Mouse (Mus musculus) myocyte (in vitro differentiated cells): Measurements from ENCODE around the gene Rab19. TPM values are rescaled to one million over a fixed set of nuclear protein-coding genes. Genes with fewer than 3 reads are reported as not detected.

Experiments
- H3K27me3 ChIP-seq: one replicate; pipeline ENCODE4 v1.6.1; 2011; ENCODE audit not compliant: control insufficient read depth, insufficient read depth, insufficient read length
- H3K36me3 ChIP-seq: one replicate; pipeline ENCODE4 v1.6.1; 2011; ENCODE audit not compliant: control insufficient read depth, insufficient read depth
- H3K4me2 ChIP-seq: one replicate; pipeline ENCODE4 v1.6.1; 2011; ENCODE audit warnings: low read depth, control low read depth
- H3K4me3 ChIP-seq: one replicate; pipeline ENCODE4 v1.5.1; 2011; ENCODE audit warnings: mild to moderate bottlenecking, control low read depth, moderate library complexity
- H3K79me2 ChIP-seq: one replicate; pipeline ENCODE4 v1.6.1; 2011; ENCODE audit not compliant: control insufficient read depth, insufficient read depth
- H3ac ChIP-seq: one replicate; pipeline ENCODE4 v1.6.1; 2011; ENCODE audit not compliant: control insufficient read depth, insufficient read length
- CEBPB ChIP-seq: IDR thresholded peaks from 2 replicates; pipeline ENCODE4 v1.6.1; 2011; ENCODE audit warnings: mild to moderate bottlenecking, moderate library complexity; ENCODE audit not compliant: poor library complexity, insufficient read depth, severe bottlenecking
- E2F4 ChIP-seq: IDR thresholded peaks from one replicate; pipeline ENCODE4 v1.6.1; 2011; ENCODE audit warnings: mild to moderate bottlenecking, control low read depth, moderate library complexity; ENCODE audit not compliant: insufficient read depth
- MAX ChIP-seq: IDR thresholded peaks from one replicate; pipeline ENCODE4 v1.6.1; 2011; ENCODE audit warnings: low read depth, mild to moderate bottlenecking, control low read depth
- MYOD1 ChIP-seq, 3 experiments: IDR thresholded peaks; one replicate each; pipeline ENCODE4 v1.6.1; 2011; ENCODE audit warnings: control low read depth in 2 of 3, low read depth in 2 of 3, mild to moderate bottlenecking in 2 of 3, moderate library complexity in 1 of 3; ENCODE audit not compliant: insufficient read length in 2 of 3, control insufficient read depth in 1 of 3
- MYOG ChIP-seq, 3 experiments: IDR thresholded peaks; one replicate each; pipeline ENCODE4 v1.6.1; 2011; ENCODE audit warnings: control low read depth in 2 of 3, low read depth in 2 of 3, mild to moderate bottlenecking in 2 of 3; ENCODE audit not compliant: insufficient read length in 2 of 3, control insufficient read depth in 1 of 3, insufficient read depth in 1 of 3
- POLR2A ChIP-seq: IDR thresholded peaks from one replicate; pipeline ENCODE4 v1.6.1; 2011; ENCODE audit warnings: low read depth, mild to moderate bottlenecking, control low read depth, moderate library complexity; ENCODE audit not compliant: insufficient read length
- POLR2AphosphoS2 ChIP-seq: IDR thresholded peaks from one replicate; pipeline ENCODE4 v1.6.1; 2011; ENCODE audit warnings: low read depth, control low read depth; ENCODE audit not compliant: insufficient read length
- REST ChIP-seq: IDR thresholded peaks from one replicate; pipeline ENCODE4 v1.6.1; 2011; ENCODE audit warnings: mild to moderate bottlenecking, control low read depth, moderate library complexity; ENCODE audit not compliant: insufficient read depth, insufficient read length
- SRF ChIP-seq: IDR thresholded peaks from one replicate; pipeline ENCODE4 v1.6.1; 2011; ENCODE audit warnings: low read depth; ENCODE audit not compliant: control insufficient read depth, insufficient read length
- TCF12 ChIP-seq: IDR thresholded peaks from one replicate; pipeline ENCODE4 v1.6.1; 2011; ENCODE audit warnings: mild to moderate bottlenecking, control low read depth; ENCODE audit not compliant: poor library complexity, insufficient read depth, severe bottlenecking
- TCF3 ChIP-seq: IDR thresholded peaks from one replicate; pipeline ENCODE4 v1.6.1; 2011; ENCODE audit warnings: low read depth, control low read depth; ENCODE audit not compliant: insufficient read length
- USF1 ChIP-seq: IDR thresholded peaks from one replicate; pipeline ENCODE4 v1.6.1; 2011; ENCODE audit warnings: low read depth, mild to moderate bottlenecking, control low read depth, moderate library complexity
- polyA plus RNA-seq: library from polyadenylated mRNA; unstranded; fragments of >200 nt; fragmentation: generic; extraction: Trizol; gene quantifications from one replicate; pipeline ENCODE4 v1.2.1, GENCODE M21; 2012; ENCODE audit warnings: missing spikeins

Gene Rab19
- polyA plus RNA-seq, 1 experiment = not detected

DNA sequence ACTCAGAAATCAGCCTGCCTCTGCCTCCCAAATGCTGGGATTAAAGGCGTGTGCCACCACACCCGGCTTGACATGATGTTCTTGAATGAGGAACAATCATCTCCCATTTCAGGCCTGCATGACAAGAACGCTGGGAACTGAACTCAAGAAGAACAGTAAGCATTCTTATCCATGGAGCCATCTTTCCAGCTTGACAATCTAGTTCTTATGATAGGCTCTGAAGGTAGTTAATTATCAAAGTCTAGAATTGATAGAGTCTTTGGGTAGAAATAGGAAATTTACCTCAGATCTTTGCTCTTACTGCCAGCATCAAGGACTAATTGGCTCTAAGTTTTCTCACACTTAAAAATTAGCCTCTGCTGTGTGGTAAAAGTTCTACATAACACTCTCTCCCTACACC, 699 bp upstream of the Rab19 start:
- H3K4me3 ChIP-seq = no peak overlapping the region
- no peak overlapping the region for H3K4me2 ChIP-seq
- no peak overlapping the region for H3ac ChIP-seq
- H3K36me3 ChIP-seq = no peaks in the 10 kb centered on the region
- no peaks in the 10 kb centered on the region for H3K79me2 ChIP-seq
- H3K27me3 ChIP-seq = peaks cover 17% of the 10 kb centered on the region
- no peak for TF ChIP-seq E2F4
- no peak for TF ChIP-seq SRF
- TF ChIP-seq MYOD1 (IDR thresholded peaks at IDR 0.05; ENCODE audit: control insufficient read depth in 1 of 3, insufficient read length in 2 of 3, low read depth in 2 of 3) = no peak
- no peak for TF ChIP-seq TCF12
- no peak for TF ChIP-seq REST
- no peak for TF ChIP-seq POLR2AphosphoS2
- TF ChIP-seq CEBPB = no peak
- no peak for TF ChIP-seq POLR2A

DNA sequence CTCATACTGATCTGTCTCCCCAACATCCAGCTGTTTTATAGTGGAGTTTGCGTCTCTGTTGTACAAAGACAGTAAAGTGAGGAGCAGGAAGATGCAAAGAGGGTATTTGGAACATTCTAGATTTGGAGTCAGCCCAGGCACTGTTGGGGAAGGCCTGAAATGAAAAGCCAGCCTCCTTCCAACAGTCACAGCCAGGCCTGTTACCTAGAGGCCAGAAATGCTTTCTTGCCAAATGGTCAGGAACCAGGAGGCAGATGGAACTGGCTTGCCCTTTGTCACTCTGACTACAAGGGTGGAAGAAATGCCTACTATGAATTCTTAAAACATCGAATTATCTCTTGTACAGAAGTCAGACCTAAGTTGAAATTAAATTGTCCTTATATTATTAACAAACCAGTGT, 9.0 kb downstream of the Rab19 start:
- H3K79me2 ChIP-seq = no peaks in the 10 kb centered on the region
- no peak overlapping the region for H3ac ChIP-seq
- no peak for TF ChIP-seq POLR2A
- no peak for TF ChIP-seq POLR2AphosphoS2
- no peak for TF ChIP-seq MYOG (IDR thresholded peaks at IDR 0.05; ENCODE audit: control insufficient read depth in 1 of 3, insufficient read depth in 1 of 3, insufficient read length in 2 of 3, low read depth in 2 of 3)
- H3K27me3 ChIP-seq = no peaks in the 10 kb centered on the region
- H3K36me3 ChIP-seq = no peaks in the 10 kb centered on the region
- no peak overlapping the region for H3K4me3 ChIP-seq
- no peak overlapping the region for H3K4me2 ChIP-seq

DNA sequence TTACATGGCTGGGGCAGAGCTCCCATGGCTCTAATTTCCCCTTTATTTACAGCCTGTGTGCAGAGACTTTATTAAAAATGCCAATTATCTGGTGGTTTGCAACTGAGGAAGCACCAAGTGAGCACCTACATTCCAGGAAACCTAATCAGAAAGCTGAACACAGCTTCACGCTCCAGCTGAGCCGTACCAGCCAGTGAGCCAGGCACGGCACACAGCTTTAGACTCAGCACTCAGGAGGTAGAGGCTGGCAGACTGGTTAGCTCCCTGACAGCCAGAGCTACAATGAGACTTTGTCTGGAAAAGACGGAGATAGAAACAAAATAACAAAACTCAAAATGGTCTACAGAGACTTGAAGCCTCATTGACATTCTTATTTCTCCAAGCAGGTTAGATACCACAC, 14.5 kb downstream of the Rab19 start:
- H3K4me3 ChIP-seq = no peak overlapping the region
- no peak overlapping the region for H3ac ChIP-seq
- H3K79me2 ChIP-seq = no peaks in the 10 kb centered on the region
- no peak overlapping the region for H3K4me2 ChIP-seq
- no peaks in the 10 kb centered on the region for H3K36me3 ChIP-seq
- H3K27me3 ChIP-seq = no peaks in the 10 kb centered on the region
- no peak for TF ChIP-seq USF1
- TF ChIP-seq POLR2AphosphoS2 = no peak
- no peak for TF ChIP-seq POLR2A
- TF ChIP-seq CEBPB = no peak
- TF ChIP-seq MYOG (IDR thresholded peaks at IDR 0.05; ENCODE audit: control insufficient read depth in 1 of 3, insufficient read depth in 1 of 3, insufficient read length in 2 of 3, low read depth in 2 of 3) = no peak
- no peak for TF ChIP-seq MAX
- no peak for TF ChIP-seq TCF12
- TF ChIP-seq SRF = no peak
- TF ChIP-seq REST = no peak
- TF ChIP-seq MYOD1 (IDR thresholded peaks at IDR 0.05; ENCODE audit: control insufficient read depth in 1 of 3, insufficient read length in 2 of 3, low read depth in 2 of 3) = no peak
- no peak for TF ChIP-seq TCF3
- TF ChIP-seq E2F4 = no peak

DNA sequence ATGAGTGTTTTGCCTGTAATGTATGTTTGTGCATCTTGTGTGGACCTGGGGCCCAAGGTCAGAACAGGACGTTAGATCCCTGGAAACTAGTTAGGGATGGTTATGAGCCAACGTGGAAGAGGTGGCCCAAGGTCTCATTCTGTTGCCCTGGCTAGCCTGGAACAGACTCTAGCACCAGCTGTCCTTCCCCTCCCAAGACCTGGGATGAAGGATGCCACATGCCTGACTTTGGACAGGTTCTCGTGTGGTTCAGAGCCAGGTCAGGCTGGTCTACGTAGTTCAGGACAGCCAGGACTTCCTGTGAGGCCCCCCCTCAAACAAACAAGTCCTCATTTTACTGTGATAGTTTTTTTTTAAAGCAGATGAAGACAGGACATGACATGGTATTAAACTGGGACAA, 14.9 kb downstream of the Rab19 start:
- Histone ChIP-seq H3K79me2 (no peaks in the 10 kb centered on the region), H3K27me3 (no peaks in the 10 kb centered on the region), H3K4me2 (no peak overlapping the region), H3ac (no peak overlapping the region), H3K36me3 (no peaks in the 10 kb centered on the region), H3K4me3 (no peak overlapping the region)
- TF ChIP-seq USF1 (no peak), TCF12 (no peak), POLR2AphosphoS2 (no peak), MYOG (IDR thresholded peaks at IDR 0.05; ENCODE audit: control insufficient read depth in 1 of 3, insufficient read depth in 1 of 3, insufficient read length in 2 of 3, low read depth in 2 of 3) (no peak), REST (no peak), CEBPB (no peak), TCF3 (no peak), E2F4 (no peak), POLR2A (no peak), MYOD1 (IDR thresholded peaks at IDR 0.05; ENCODE audit: control insufficient read depth in 1 of 3, insufficient read length in 2 of 3, low read depth in 2 of 3) (no peak), MAX (no peak), SRF (no peak)

DNA sequence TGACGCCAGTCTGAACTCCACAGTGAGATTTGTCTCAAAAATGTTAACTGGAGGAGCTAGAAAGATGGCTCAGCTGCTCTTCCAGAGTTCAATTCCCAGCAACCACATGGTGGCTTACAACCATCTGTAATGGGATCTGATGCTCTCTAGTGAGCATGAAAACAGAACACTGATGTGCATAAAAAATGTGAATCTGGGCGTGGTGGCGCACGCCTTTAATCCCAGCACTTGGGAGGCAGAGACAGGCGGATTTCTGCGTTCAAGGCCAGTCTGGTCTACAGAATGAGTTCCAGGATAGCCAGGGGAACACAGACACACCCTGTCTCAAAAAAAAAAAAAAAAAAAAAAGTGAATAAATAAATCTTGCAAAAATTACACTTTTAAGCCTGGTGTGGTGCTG, 16.1 kb downstream of the Rab19 start:
- no peaks in the 10 kb centered on the region for H3K36me3 ChIP-seq
- TF ChIP-seq USF1 (no peak), MYOD1 (IDR thresholded peaks at IDR 0.05; ENCODE audit: control insufficient read depth in 1 of 3, insufficient read length in 2 of 3, low read depth in 2 of 3) (no peak), SRF (no peak), POLR2A (no peak), MAX (no peak), REST (no peak), E2F4 (no peak), TCF3 (no peak), CEBPB (no peak), MYOG (IDR thresholded peaks at IDR 0.05; ENCODE audit: control insufficient read depth in 1 of 3, insufficient read depth in 1 of 3, insufficient read length in 2 of 3, low read depth in 2 of 3) (no peak), TCF12 (no peak)
- no peak overlapping the region for H3K4me2 ChIP-seq
- no peak overlapping the region for H3ac ChIP-seq
- no peaks in the 10 kb centered on the region for H3K27me3 ChIP-seq
- H3K79me2 ChIP-seq = no peaks in the 10 kb centered on the region
- no peak overlapping the region for H3K4me3 ChIP-seq
